Mouse (Mus musculus): Measurements from ENCODE around the gene Slc31a1.

GRCm38 (mm10) chr4:62361997-62362396, 1.5 kb downstream of the Slc31a1 start:
- TF ChIP-seq CTCF (IDR thresholded peaks at IDR 0.05; ENCODE audit: low read depth) (no peak), EP300 (IDR thresholded peaks at IDR 0.05; ENCODE audit: low read depth) (no peak)
